Mouse (Mus musculus) left cerebral cortex, adult 18-20 months (tissue): Measurements from ENCODE around the gene Gm27021. TPM values are rescaled to one million over a fixed set of nuclear protein-coding genes. Genes with fewer than 3 reads are reported as not detected.

ENCODE experiments used
- DNase-seq, 2 experiments: peaks; one replicate each; pipeline ENCODE4 v3.0.0; 2021 to 2022; ENCODE audit warnings: low spot score in 2 of 2, mixed read lengths in 1 of 2
- total RNA-seq, 2 experiments: library from RNA; stranded (reverse); gene quantifications; 2 replicates each; pipeline ENCODE4 v1.2.3; 2021

Gene Gm27021
- total RNA-seq, 2 experiments from 2014 or later: 0.59 to 0.91 TPM

- DNase-seq: peak; percentile 65 to 66
Observed at GRCm38 (mm10) chr8:120644663-120645062, 23.2 kb downstream of the Gm27021 start.

GRCm38 (mm10) chr8:120642031-120642662 lies 25.7 kb downstream of the Gm27021 start:
- no peak for DNase-seq

- DNase-seq: no peak
Observed at GRCm38 (mm10) chr8:120641245-120641644, 26.6 kb downstream of the Gm27021 start.

DNA sequence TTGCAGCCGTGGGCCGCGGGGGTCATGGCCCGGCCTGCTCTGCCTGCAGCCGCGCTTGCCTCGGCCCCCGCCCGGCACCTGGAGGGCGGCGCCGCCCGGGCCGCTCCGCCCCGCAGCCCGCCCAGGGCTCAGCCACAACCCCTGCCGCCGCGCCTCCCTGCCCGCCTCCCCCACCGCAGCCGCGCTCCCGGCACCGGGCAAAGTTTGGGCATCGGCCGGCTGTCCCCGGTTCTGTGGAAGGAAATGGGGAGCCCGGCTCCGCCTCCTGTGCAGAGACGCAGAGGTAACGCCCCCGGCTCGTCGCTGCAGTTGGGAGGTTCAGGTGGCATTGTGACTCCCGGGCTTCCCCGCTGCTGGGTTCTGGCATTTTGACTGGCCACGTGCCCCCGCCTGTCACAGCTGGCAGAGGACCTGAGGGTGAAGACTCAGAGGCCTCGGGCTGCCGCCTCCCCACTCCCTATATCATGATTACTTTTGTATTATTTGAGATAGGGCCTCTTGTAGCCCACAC lies 33.5 kb downstream of the Gm27021 start:
- DNase-seq: peak; percentile 44 to 49

DNA sequence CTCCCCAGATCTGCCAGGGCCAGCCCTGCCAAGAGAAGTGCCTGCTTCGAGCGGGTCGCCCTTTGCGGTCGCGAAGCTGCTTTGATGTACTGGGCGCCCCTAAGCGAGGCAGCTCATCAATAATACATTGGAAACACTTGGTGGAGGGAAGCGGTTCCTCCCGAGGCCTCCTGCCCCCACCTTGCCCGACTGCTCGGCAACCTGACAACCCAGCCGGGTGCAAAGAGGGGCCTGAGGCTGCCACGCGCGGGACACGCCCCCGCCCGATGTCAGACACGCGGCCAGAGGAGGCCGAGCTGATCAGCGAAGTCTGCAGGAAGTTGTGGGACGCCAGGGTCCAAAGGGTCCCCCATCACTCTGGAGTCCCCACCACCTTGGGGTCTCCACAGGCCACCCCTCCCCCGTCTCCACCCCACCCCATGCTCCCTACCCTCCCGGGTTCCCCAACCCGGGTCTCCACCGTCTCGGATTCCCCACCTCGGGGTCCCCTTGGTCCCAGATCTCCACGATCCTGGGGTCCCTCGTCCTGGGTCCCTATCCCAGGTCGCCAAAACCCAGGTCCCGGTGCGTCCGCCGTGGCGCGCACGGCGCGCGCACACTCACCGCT lies 34.1 kb downstream of the Gm27021 start:
- peak in 1 of 2 experiments; percentile 8 for DNase-seq

DNA sequence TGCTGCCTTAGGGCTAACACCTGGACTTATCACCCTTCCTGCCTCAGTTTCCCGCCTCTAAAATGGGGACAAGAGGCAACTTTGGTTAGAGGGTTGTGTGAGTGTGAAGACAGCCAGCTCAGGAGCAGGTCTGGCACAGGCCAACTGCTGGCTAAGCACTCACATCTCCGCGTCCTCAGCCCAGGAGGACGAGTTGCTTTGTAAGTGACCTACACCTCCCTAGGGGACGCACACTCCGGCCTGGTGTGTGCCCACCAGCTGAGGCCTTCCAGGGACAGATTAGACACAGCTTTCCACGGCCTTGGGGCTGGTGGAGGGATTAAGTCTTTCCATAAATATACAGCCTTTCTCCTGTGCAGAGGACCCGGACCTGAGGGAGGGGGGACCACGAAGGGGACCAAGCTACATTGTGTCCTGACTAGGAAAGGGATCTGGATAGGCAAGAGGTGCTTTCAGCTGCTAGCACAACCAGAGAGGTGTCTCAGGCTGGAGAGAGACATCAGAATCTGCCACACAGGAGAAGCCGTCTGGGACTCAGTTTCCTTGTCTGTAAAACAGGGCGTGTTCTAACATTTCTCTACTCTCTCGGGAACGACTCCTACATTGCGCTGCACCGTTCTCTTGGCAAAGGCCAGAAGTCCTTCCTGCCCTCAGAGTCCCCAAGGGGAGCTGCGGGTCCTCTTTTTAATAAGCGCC lies 34.8 kb downstream of the Gm27021 start:
- DNase-seq: no peak

GRCm38 (mm10) chr8:120631441-120632375 lies 36.2 kb downstream of the Gm27021 start:
- no peak for DNase-seq

- DNase-seq: no peak
Observed at GRCm38 (mm10) chr8:120630848-120631247, 37.0 kb downstream of the Gm27021 start.

DNA sequence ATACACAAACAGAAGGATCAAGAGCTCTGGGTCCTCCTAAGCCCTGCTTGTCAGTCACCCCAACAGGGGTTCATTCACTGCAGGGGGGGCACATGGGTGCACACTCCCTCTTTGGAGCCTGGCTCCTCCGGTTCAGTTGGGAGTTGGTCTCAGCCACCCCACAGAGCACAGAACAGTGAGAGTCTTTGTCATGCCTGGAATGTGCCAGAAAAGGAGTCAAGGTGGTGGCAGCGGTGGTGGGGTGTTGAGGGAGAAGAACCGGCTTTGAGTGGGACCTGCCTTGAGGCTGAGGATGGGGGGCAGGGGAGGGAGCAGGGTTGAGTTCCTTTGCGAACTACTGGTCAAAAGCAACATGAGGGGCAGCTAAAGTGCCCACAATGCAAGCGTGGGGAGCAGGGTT lies 37.8 kb downstream of the Gm27021 start:
- DNase-seq: no peak

- DNase-seq: peak in 1 of 2 experiments; percentile 21
Observed at GRCm38 (mm10) chr8:120627298-120627697, 40.6 kb downstream of the Gm27021 start.

- DNase-seq: no peak
Observed at GRCm38 (mm10) chr8:120626461-120626860, 41.4 kb downstream of the Gm27021 start.

GRCm38 (mm10) chr8:120623608-120624007 lies 44.3 kb downstream of the Gm27021 start:
- no peak for DNase-seq

GRCm38 (mm10) chr8:120622161-120622560 lies 45.7 kb downstream of the Gm27021 start:
- DNase-seq: no peak

GRCm38 (mm10) chr8:120620441-120620840 lies 47.4 kb downstream of the Gm27021 start:
- DNase-seq: no peak

DNA sequence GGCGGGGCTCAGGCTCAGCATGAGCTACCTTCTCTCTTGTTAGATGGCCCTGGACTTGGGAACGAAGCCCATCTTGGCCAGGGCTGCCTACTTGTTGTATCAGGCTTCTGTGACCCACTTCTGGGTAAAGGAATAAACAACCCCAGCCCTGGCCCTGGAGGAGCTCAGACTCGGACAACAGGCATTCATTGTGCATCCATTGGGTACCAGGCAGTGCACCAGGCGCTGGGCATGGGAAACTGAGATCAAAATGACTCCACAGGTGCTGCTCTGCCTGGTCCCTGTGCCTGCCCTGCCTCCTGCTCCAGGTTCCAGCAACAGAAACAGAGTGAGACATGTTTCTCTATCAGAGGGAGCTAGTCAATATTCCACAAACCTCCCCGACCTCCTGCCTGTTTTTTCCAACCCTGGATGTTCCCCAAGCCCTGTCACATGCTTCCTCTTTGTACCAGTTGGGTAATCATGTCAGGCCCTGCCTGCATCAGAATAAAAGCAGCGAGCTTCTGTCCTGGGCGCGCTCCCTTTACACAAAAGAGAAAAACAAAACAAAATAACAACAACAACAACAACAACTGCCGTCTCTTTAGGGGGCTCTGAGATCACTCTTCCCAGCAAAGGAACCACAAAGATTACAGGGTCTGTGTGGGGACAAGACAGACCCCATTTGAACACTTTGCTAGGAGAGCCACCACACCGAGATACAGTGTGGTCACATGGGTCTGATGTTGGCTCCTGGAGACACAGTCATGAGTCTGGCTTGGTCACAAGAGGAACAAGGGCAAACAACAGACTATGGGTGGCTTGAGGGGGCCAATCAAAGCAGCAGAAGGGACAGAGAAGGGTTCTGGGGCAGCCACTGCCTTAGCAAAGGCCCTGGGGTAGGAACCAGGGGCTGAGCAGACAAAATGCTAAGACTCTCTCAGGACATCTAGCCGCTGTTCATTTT lies 48.4 kb downstream of the Gm27021 start:
- peak; percentile 18 to 28 for DNase-seq

GRCm38 (mm10) chr8:120618110-120618509 lies 49.8 kb downstream of the Gm27021 start:
- peak; percentile 65 to 74 for DNase-seq

GRCm38 (mm10) chr8:120616663-120617626 lies 50.9 kb downstream of the Gm27021 start:
- DNase-seq: no peak

DNA sequence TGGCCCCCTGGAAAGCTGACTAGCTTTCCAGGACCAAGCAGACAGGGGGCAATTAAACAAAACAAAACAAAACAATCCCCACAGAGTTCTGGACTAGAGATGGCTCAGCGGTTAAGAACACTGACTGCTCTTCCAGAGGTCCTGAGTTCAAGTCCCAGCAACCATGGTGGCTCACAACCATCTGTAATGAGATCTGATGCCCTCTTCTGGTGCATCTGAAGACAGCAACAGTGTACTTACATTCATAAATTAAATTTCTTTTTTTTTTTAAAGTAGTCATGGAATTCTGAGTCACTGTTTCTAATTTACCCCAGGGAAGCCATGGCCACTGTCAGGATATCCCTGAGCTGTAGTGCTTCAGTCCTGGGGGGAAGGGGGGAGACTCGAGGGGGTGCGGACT lies 53.4 kb downstream of the Gm27021 start:
- no peak for DNase-seq

DNA sequence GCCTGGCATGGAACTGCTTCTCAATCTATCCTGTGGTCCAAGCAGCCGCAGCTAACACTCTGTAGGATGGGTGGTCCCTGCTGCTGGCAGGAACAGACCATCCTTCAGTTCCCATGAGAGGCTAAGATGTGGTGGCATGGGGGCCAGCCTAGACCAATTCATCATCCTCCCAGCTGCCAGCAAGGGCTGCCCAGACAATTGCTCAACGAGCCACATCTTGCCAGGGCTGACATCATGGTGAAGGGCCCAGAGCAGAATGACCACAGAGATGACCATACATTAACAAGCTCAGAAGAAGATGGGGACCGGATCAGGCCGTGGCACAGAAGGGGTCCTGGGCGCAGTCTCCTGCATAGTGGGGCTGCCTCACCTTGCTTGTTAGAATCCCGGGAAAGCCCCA lies 57.1 kb downstream of the Gm27021 start:
- no peak for DNase-seq
